9 mouse cellular contexts compared by ENCODE assay signal in genomic region chr9:77596355-77596754, GRCm38 (mm10). TPM values are rescaled to one million over a fixed set of nuclear protein-coding genes. Genes with fewer than 3 reads are reported as not detected.
A peak's percentile ranks its signal among the peaks of the same experiment; 100 is the strongest.
DNase-seq lines count a peak whose midpoint lies in the region; ATAC-seq and TF ChIP-seq lines count a peak whose summit lies in the region.
"Had no signal": no experiment of that assay in that cellular context is flagged by ENCODE, and none has a peak within 500 bp of the region (broad histone marks: within the 10 kb centered on the region; RNA-seq: fewer than 3 reads in every experiment).

No protein-coding gene starts in this region.

- no peaks in the 10 kb centered on the region for H3K27me3 ChIP-seq in midbrain, embryonic 11.5 days (ENCODE audit: control insufficient read depth, insufficient read depth, low read length)
- no peaks in the 10 kb centered on the region; the same call in 1 of the 2 replicates for H3K27me3 ChIP-seq in midbrain, embryonic 15.5 days (replicated peaks)
- H3K27me3 ChIP-seq in limb, embryonic 11.5 days (ENCODE audit: control insufficient read depth, insufficient read depth, low read length), result no peaks in the 10 kb centered on the region
- H3K27me3 ChIP-seq: heart, embryonic 15.5 days had no signal

- H3K4me3 ChIP-seq in midbrain, embryonic 11.5 days (ENCODE audit: low read depth, low read length), result no peak overlapping the region
- H3K4me3 ChIP-seq in midbrain, embryonic 15.5 days, result no peak overlapping the region
- H3K4me3 ChIP-seq in limb, embryonic 11.5 days (ENCODE audit: low read depth, low read length), result no peak overlapping the region
- H3K4me3 ChIP-seq: heart, embryonic 15.5 days had no signal

- H3K9me3 ChIP-seq in midbrain, embryonic 11.5 days (ENCODE audit: control insufficient read depth, low read length), result no peaks in the 10 kb centered on the region
- no peaks in the 10 kb centered on the region for H3K9me3 ChIP-seq in midbrain, embryonic 15.5 days
- no peaks in the 10 kb centered on the region for H3K9me3 ChIP-seq in limb, embryonic 11.5 days (ENCODE audit: control insufficient read depth, low read length)
- H3K9me3 ChIP-seq: heart, embryonic 15.5 days had no signal

- H3K4me1 ChIP-seq in midbrain, embryonic 11.5 days (ENCODE audit: control insufficient read depth, insufficient read depth, low read length), result peaks cover 3% of the 10 kb centered on the region; the same call in 1 of the 2 replicates
- peaks cover 14% of the 10 kb centered on the region for H3K4me1 ChIP-seq in midbrain, embryonic 15.5 days
- no peaks in the 10 kb centered on the region for H3K4me1 ChIP-seq in limb, embryonic 11.5 days (ENCODE audit: control insufficient read depth, insufficient read depth, low read length)

- H3K27ac ChIP-seq in midbrain, embryonic 11.5 days (ENCODE audit: low read depth, low read length), result no peak overlapping the region
- H3K27ac ChIP-seq in midbrain, embryonic 15.5 days, result no peak overlapping the region
- no peak overlapping the region for H3K27ac ChIP-seq in limb, embryonic 11.5 days (replicated peaks; ENCODE audit: low read depth, low read length)
- H3K27ac ChIP-seq: heart, embryonic 15.5 days had no signal

- H3K4me2 ChIP-seq in midbrain, embryonic 11.5 days, result no peak overlapping the region
- H3K4me2 ChIP-seq in midbrain, embryonic 15.5 days, result no peak overlapping the region
- H3K4me2 ChIP-seq in limb, embryonic 11.5 days (ENCODE audit: low read depth, severe bottlenecking), result no peak overlapping the region
- H3K4me2 ChIP-seq: heart, embryonic 15.5 days had no signal

- WGBS in midbrain, embryonic 11.5 days, result 34% methylated on average over 7 of the region's 7 CpGs
- 34% methylated on average over 7 of the region's 7 CpGs for WGBS in midbrain, embryonic 15.5 days
- 32% methylated on average over 7 of the region's 7 CpGs for WGBS in limb, embryonic 11.5 days

- no peaks in the 10 kb centered on the region for H3K36me3 ChIP-seq in midbrain, embryonic 11.5 days (ENCODE audit: control insufficient read depth, insufficient read depth, low read length)
- no peaks in the 10 kb centered on the region for H3K36me3 ChIP-seq in midbrain, embryonic 15.5 days (replicated peaks)
- no peaks in the 10 kb centered on the region for H3K36me3 ChIP-seq in limb, embryonic 11.5 days (ENCODE audit: control insufficient read depth, insufficient read depth, low read length)
- H3K36me3 ChIP-seq: heart, embryonic 15.5 days had no signal

- TF ChIP-seq CTCF in brain, embryonic 14.5 days (IDR thresholded peaks at IDR 0.05; ENCODE audit: borderline replicate concordance, extremely low read depth, insufficient read depth, insufficient read length), result peak; percentile 95

- TF ChIP-seq POLR2A in brain, embryonic 14.5 days (IDR thresholded peaks at IDR 0.05; ENCODE audit: borderline replicate concordance, extremely low read depth, insufficient read depth, insufficient read length, poor library complexity, severe bottlenecking), result no peak

- no peak overlapping the region for H3K9ac ChIP-seq in midbrain, embryonic 11.5 days (ENCODE audit: low read length)
- no peak overlapping the region for H3K9ac ChIP-seq in midbrain, embryonic 15.5 days
- H3K9ac ChIP-seq in limb, embryonic 11.5 days (ENCODE audit: low read length), result no peak overlapping the region
- H3K9ac ChIP-seq: heart, embryonic 15.5 days had no signal

- no peak for ATAC-seq in midbrain, embryonic 11.5 days (ENCODE audit: low FRiP score)
- ATAC-seq in midbrain, embryonic 15.5 days (replicated peaks), result no peak
- ATAC-seq in limb, embryonic 11.5 days (ENCODE audit: insufficient number of reproducible peaks, low FRiP score, low TSS enrichment, low read depth), result no peak

- peak; percentile 97 for DNase-seq in midbrain, embryonic 11.5 days (ENCODE audit: low spot score, missing footprints)
- DNase-seq in brain, embryonic 14.5 days (ENCODE audit: low read depth), result peak; percentile 84
- DNase-seq in fibroblast of lung, adult 2 months (ENCODE audit: low read depth), result peak; percentile 38
- peak; percentile 53 for DNase-seq in hindlimb bud, embryonic 11.5 days (ENCODE audit: extremely low spot score, low read depth, low spot score)
- DNase-seq in limb, embryonic 11.5 days (ENCODE audit: low spot score), result peak; percentile 87
- DNase-seq in ovary, adult 18-20 months (ENCODE audit: low spot score), result peak; percentile 43
- DNase-seq in thymus, postnatal 0 days (ENCODE audit: low spot score), result peak; percentile 82

RNA-seq across cellular contexts. Expression of gene Klhl31, which starts 39.9 kb away (rescaled TPM):
- 0.14 and 0.32 TPM in 2 replicates for polyA plus RNA-seq in midbrain, embryonic 11.5 days (2014; fragmentation: Nextera tagmentation; extraction: Ambion mirVana)
- 0.08 and 0.10 TPM in 2 replicates for polyA plus RNA-seq in midbrain, embryonic 15.5 days (2015; fragmentation: Nextera tagmentation; extraction: Ambion mirVana)
- 0.06 and 0.12 TPM in 2 replicates for polyA plus RNA-seq in brain, embryonic 14.5 days (2012; rRNA removed)
- 1.1 TPM in 2 replicates for polyA plus RNA-seq in limb, embryonic 11.5 days (2014; fragmentation: Nextera tagmentation; extraction: Ambion mirVana)
- 0.06 and 0.08 TPM in 2 replicates for polyA plus RNA-seq in thymus, postnatal 0 days (2015; fragmentation: Nextera tagmentation; extraction: Ambion mirVana)

RNA-seq across cellular contexts. Expression of gene Lrrc1, which starts 51.7 kb away (rescaled TPM):
- polyA plus RNA-seq in midbrain, embryonic 11.5 days (2014; fragmentation: Nextera tagmentation; extraction: Ambion mirVana), result 5.0 and 6.6 TPM in 2 replicates
- 5.2 and 6.6 TPM in 2 replicates for polyA plus RNA-seq in midbrain, embryonic 15.5 days (2015; fragmentation: Nextera tagmentation; extraction: Ambion mirVana)
- 17.8 and 20.1 TPM in 2 replicates for polyA plus RNA-seq in brain, embryonic 14.5 days (2012; rRNA removed)
- polyA plus RNA-seq in limb, embryonic 11.5 days (2014; fragmentation: Nextera tagmentation; extraction: Ambion mirVana), result 7.1 and 8.0 TPM in 2 replicates
- polyA plus RNA-seq in thymus, postnatal 0 days (2015; fragmentation: Nextera tagmentation; extraction: Ambion mirVana), result 23.3 and 25.7 TPM in 2 replicates

Comparison
In these comparisons a context has a peak if more than half of its experiments do, and no peak if none do; other contexts are left out.
1. DNase-seq: peak in every context shown above with its lines; median percentile 97 in midbrain, embryonic 11.5 days; 87 in limb, embryonic 11.5 days; 84 in brain, embryonic 14.5 days; 82 in thymus, postnatal 0 days; 53 in hindlimb bud, embryonic 11.5 days; 43 in ovary, adult 18-20 months; 38 in fibroblast of lung, adult 2 months.